1 mouse cellular context compared by ENCODE assay signal in genomic region chr10:60741435-60741834, GRCm38 (mm10).
A peak's percentile ranks its signal among the peaks of the same experiment; 100 is the strongest.
TF ChIP-seq lines count a peak whose summit lies in the region.

No protein-coding gene starts in this region.

TF ChIP-seq in CH12.LX, 34 proteins besides CTCF, POLR2A, EP300 and RAD21 (continued from another document):
- TF ChIP-seq NRF1 (IDR thresholded peaks at IDR 0.05; ENCODE audit: low read depth, low read length) (peak; percentile 42; the same call in 1 of the 2 replicates), BHLHE40 (IDR thresholded peaks at IDR 0.05; ENCODE audit: low read depth, low read length) (peak; percentile 75), RCOR1 (conservative IDR thresholded peaks at IDR 0.05; ENCODE audit: low read depth, low read length) (peak; percentile 90), SIN3A (IDR thresholded peaks at IDR 0.05; ENCODE audit: low read length) (no peak; the same call in 1 of the 2 replicates), ETS1 (conservative IDR thresholded peaks at IDR 0.05; ENCODE audit: low read depth, low read length) (peak; percentile 93), JUND (conservative IDR thresholded peaks at IDR 0.05; ENCODE audit: low read depth, low read length) (peak; percentile 87), UBTF (IDR thresholded peaks at IDR 0.05; ENCODE audit: low read depth, low read length) (no peak), MAFK (IDR thresholded peaks at IDR 0.05; ENCODE audit: insufficient replicate concordance, low read length) (peak; percentile 67; the same call in 1 of the 2 replicates), CHD1 (IDR thresholded peaks at IDR 0.05; ENCODE audit: low read depth, low read length) (0 out of 2 replicates have a peak, but pooled peaks have one; percentile 24), SMC3 (IDR thresholded peaks at IDR 0.05; ENCODE audit: low read depth, low read length) (peak; percentile 26), TBP (conservative IDR thresholded peaks at IDR 0.05; ENCODE audit: low read depth, low read length) (0 out of 2 replicates have a peak, but pooled peaks have one; percentile 51), HCFC1 (IDR thresholded peaks at IDR 0.05; ENCODE audit: low read depth, low read length) (peak; percentile 45; the same call in 1 of the 2 replicates), MEF2A (IDR thresholded peaks at IDR 0.05; ENCODE audit: borderline replicate concordance, low read depth, low read length) (peak; percentile 84), POLR2AphosphoS2 (IDR thresholded peaks at IDR 0.05; ENCODE audit: low read depth, low read length) (no peak), KAT2A (IDR thresholded peaks at IDR 0.05; ENCODE audit: insufficient replicate concordance, low read length) (no peak)
